Mouse (Mus musculus) cerebellum, adult 2 months (tissue): Measurements from ENCODE around the gene Ddx11.

Experiments
- CTCF ChIP-seq: fragments of 200-500 bp; IDR thresholded peaks from 2 replicates; pipeline ENCODE4 v1.5.1; 2011; ENCODE audit warnings: low read depth, mild to moderate bottlenecking, control low read depth, low read length, moderate library complexity, borderline replicate concordance; ENCODE audit not compliant: insufficient read depth
- POLR2A ChIP-seq: fragments of 200-500 bp; IDR thresholded peaks from 2 replicates; pipeline ENCODE4 v1.6.1; 2011; ENCODE audit warnings: low read length, control low read depth, borderline replicate concordance; ENCODE audit not compliant: insufficient read depth

GRCm38 (mm10) chr17:66092065-66092464 lies 31.3 kb upstream of the Ddx11 start:
- no peak for TF ChIP-seq CTCF
- TF ChIP-seq POLR2A, result no peak
